Mouse (Mus musculus) stomach, embryonic 14.5 days (tissue): ENCODE data around the gene Decr2. TPM values are rescaled to one million over a fixed set of nuclear protein-coding genes. Genes with fewer than 3 reads are reported as not detected.
"Not testable (repeated sequence)": the region's sequence is repeated elsewhere in the genome, so short reads cannot be mapped to it uniquely, and the experiment has no call there.

Experiments
- ATAC-seq: fragments of 200-750 bp; cut with Nextera tagmentation; 2 replicates; pipeline ENCODE4 v1.8.0; 2017; ENCODE audit warnings: low read depth, moderate TSS enrichment; ENCODE audit not compliant: insufficient number of reproducible peaks, insufficient read depth, low FRiP score
- H3K27ac ChIP-seq: fragments of 300-500 bp; sonication (generic); 2 replicates; pipeline ENCODE4 v1.5.1; 2014; ENCODE audit warnings: mild to moderate bottlenecking, low read length, moderate library complexity, mixed read lengths
- H3K27me3 ChIP-seq: fragments of 300-500 bp; sonication (generic); 2 replicates; pipeline ENCODE4 v1.6.1; 2014; ENCODE audit warnings: low read length, control low read depth, mixed read lengths; ENCODE audit not compliant: control insufficient read depth, insufficient read depth
- H3K36me3 ChIP-seq: fragments of 300-500 bp; sonication (generic); 2 replicates; pipeline ENCODE4 v1.6.1; 2014; ENCODE audit warnings: mild to moderate bottlenecking, control low read depth, low read length, moderate library complexity, mixed read lengths; ENCODE audit not compliant: control insufficient read depth, insufficient read depth
- H3K4me1 ChIP-seq: fragments of 300-500 bp; sonication (generic); 2 replicates; pipeline ENCODE4 v1.6.1; 2014; ENCODE audit warnings: low read length, control low read depth, mixed read lengths; ENCODE audit not compliant: control insufficient read depth, insufficient read depth
- H3K4me2 ChIP-seq: fragments of 300-500 bp; sonication (generic); replicated peaks from 2 replicates; pipeline ENCODE4 v1.6.1; 2014; ENCODE audit warnings: low read depth, low read length, control low read depth
- H3K4me3 ChIP-seq: fragments of 300-500 bp; sonication (generic); 2 replicates; pipeline ENCODE4 v1.5.1; 2014; ENCODE audit warnings: low read depth, low read length, control low read depth
- H3K9ac ChIP-seq: fragments of 300-500 bp; sonication (generic); replicated peaks from 2 replicates; pipeline ENCODE4 v1.6.1; 2014; ENCODE audit warnings: low read depth, mild to moderate bottlenecking, control low read depth, low read length, moderate library complexity, mixed read lengths
- H3K9me3 ChIP-seq: fragments of 300-500 bp; sonication (generic); 2 replicates; pipeline ENCODE4 v1.6.1; 2016; ENCODE audit warnings: low read depth, low read length, control low read depth; ENCODE audit not compliant: control insufficient read depth
- WGBS: fragments of 180-500 bp; shearing (Covaris S2); extraction: QIAGEN DNeasy Blood & Tissue Kit; methylation state at CpG from one replicate; pipeline ENCODE4 v1.1.7; 2014; 5-methylcytosine and 5-hydroxymethylcytosine counted together
- polyA plus RNA-seq: library from polyadenylated mRNA; unstranded; fragments of >200 nt; fragmentation: Nextera tagmentation; extraction: Ambion mirVana; gene quantifications from 2 replicates; pipeline ENCODE4 v1.2.1, GENCODE M21; 2014

Decr2 gene
- polyA plus RNA-seq, 1 experiment from 2014 or later: 40.4 TPM

DNA sequence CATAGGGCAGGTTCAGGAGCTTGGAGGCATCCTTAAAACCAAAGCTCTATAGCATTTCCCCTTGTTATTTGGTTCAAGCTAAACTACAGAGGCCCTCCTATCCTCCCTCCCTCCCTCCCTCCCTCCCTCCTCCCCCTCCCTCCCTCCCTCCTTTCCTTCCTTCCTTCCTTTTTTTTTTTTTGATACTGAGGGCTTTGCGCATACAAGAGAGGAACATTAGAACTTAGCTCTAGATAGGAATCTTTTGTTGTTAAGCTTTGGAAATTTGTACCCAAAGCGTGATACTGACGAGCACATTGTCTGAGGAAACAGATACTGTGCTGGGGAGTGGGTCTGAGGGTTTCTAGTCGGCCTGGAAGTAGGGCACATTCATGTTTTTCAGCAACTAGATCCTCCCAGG is 15.5 kb upstream of the Decr2 start:
- no peaks in the 10 kb centered on the region for H3K36me3 ChIP-seq
- ATAC-seq: no peak
- WGBS: 48% methylated on average over 3 of the region's 4 CpGs

DNA sequence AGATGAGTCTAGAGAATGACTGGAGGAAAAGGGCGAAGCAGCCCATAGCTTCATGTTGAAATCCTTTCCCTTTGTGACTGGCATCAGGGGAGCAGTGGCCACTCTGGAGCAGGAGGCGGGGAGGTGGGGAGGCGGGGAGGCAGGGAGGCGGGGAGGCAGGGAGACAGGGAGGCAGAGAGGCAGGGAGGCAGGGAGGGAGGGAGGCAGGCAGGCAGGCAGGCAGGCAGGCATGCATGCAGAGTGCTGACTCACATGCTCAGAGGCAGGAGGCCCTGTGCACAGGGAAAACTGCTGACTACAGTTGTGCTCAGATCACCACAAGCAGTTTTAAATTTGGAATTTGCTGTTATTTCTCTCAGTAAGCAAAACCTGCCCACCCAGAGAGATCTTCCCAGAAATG is 11.3 kb upstream of the Decr2 start:
- Histone ChIP-seq H3K4me2 (no peak overlapping the region), H3K27ac (no peak overlapping the region), H3K4me3 (no peak overlapping the region), H3K27me3 (no peaks in the 10 kb centered on the region), H3K36me3 (no peaks in the 10 kb centered on the region), H3K9me3 (no peaks in the 10 kb centered on the region), H3K4me1 (no peaks in the 10 kb centered on the region), H3K9ac (no peak overlapping the region)
- WGBS: 49% methylated on average over 4 of the region's 4 CpGs
- ATAC-seq: no peak

More for the DNA sequence above, 15.5 kb upstream of the Decr2 start:
- H3K4me1 ChIP-seq: no peaks in the 10 kb centered on the region
- H3K4me2 ChIP-seq: no peak overlapping the region
- H3K27ac ChIP-seq: no peak overlapping the region
- H3K27me3 ChIP-seq: no peaks in the 10 kb centered on the region
- H3K9me3 ChIP-seq: no peaks in the 10 kb centered on the region
- H3K9ac ChIP-seq: no peak overlapping the region
- no peak overlapping the region for H3K4me3 ChIP-seq

DNA sequence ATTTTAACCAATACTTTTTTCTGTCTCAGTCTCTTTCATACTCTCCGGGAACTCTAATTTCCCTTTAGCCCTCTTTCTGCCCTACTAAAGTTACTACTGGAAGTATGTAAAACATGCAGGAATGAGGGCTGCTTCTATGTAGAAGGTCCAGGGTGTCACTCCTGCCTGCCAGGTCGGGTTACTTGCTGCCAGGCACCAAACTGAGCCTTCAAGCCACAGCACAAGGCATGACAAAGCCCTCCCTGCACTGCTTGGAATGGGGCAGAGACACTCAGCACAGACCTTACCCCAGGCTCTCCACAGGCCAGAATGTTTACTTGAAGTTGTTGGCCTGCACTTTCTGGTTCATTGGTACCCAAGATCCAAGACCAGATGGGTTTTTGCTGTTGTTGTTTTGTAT is 10.0 kb upstream of the Decr2 start:
- WGBS: 42% methylated on average over 2 of the region's 2 CpGs
- Histone ChIP-seq H3K9ac (no peak overlapping the region), H3K36me3 (no peaks in the 10 kb centered on the region), H3K27ac (no peak overlapping the region), H3K27me3 (no peaks in the 10 kb centered on the region), H3K4me2 (no peak overlapping the region), H3K4me1 (no peaks in the 10 kb centered on the region), H3K4me3 (no peak overlapping the region), H3K9me3 (no peaks in the 10 kb centered on the region)
- ATAC-seq: no peak

DNA sequence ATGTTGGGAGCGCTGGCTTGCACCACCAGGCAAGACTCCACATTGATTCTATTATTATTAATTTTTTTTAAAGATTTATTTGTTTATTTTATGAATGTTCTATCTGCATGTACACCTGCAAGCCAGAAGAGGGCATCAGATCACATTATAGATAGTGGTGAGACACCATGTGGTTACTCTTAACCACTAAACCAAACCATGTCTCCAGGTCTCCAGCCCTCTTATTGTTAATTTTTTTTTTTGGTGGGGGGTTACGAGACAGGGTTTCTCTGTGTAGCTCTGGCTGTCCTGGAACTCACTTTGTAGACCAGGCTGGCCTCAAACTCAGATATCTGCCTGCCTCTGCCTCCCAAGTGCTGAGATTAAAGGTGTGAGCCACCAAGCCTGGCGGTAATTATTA is 9.2 kb upstream of the Decr2 start:
- not testable (repeated sequence) for H3K4me1 ChIP-seq, H3K9ac ChIP-seq, H3K4me3 ChIP-seq, H3K4me2 ChIP-seq, H3K36me3 ChIP-seq, H3K27me3 ChIP-seq, H3K27ac ChIP-seq, ATAC-seq, H3K9me3 ChIP-seq
- WGBS: 65% methylated on average over 3 of the region's 3 CpGs

DNA sequence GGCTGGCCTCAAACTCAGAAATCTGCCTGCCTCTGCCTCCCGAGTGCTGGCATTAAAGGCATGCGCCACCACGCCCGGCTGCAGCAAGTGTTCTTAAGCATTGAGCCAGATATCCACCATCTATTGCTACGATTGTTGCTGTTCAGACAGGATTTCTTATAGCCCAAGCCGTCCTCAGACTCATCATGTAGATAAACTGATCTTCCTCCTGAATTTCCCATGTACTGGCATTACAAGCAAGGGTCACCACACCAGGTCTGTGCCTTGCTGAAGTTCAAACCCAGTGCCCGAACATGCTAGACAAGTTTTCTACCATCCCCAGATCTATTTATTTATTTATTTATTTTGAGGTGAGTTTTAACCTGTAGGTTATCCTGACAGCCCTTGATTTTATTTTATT is 8.3 kb upstream of the Decr2 start:
- no peaks in the 10 kb centered on the region for H3K27me3 ChIP-seq
- H3K36me3 ChIP-seq: no peaks in the 10 kb centered on the region
- 89% methylated on average over 7 of the region's 7 CpGs for WGBS
- H3K4me3 ChIP-seq: no peak overlapping the region
- H3K4me2 ChIP-seq: no peak overlapping the region
- no peak overlapping the region for H3K27ac ChIP-seq
- 0 out of 2 replicates have a peak, but pooled peaks cover 8% of the 10 kb centered on the region for H3K4me1 ChIP-seq
- H3K9me3 ChIP-seq: no peaks in the 10 kb centered on the region
- no peak overlapping the region for H3K9ac ChIP-seq
- no peak for ATAC-seq

DNA sequence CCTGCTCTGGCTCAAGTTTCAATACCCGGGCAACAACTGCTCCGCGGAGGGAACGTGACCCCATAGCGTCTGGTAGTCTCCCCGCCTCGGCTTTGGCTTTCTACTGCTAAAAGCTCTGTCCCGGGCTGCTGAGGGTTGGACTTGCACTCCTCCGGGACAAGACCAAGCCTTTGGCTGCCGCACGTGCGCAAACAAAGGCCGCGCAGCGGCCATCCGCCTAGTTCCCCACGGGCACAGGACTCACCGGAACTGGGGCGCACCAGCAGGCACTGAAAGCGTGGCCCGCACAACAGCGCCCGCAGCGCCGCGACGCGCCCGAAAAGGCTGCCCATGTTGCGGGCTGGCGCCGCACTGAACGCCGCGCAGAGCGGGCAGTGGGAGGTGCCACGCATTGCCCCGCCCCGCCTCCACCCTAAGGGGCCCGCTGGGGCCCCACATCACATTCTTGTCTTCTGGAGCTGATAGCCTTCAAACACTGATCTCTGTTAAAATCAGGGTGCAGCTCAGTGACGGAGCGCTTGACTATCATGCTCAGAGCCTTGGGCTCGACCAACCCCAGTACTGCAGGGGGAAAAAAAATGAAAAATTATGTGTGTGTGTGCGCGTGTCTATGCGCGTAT is 5.1 kb upstream of the Decr2 start, which contains the start of gene Nme4:
TSS of gene Nme4 (minus strand) at position 482 of the 620 bp plus-strand sequence.
- 0 out of 2 replicates have a peak, but pooled peaks cover 8% of the 10 kb centered on the region for H3K4me1 ChIP-seq
- WGBS: 2% methylated on average over 47 of the region's 47 CpGs
- peak within 1 kb of the TSS; percentile 80 for H3K9ac ChIP-seq
- H3K27me3 ChIP-seq: no peaks in the 10 kb centered on the region
- H3K4me3 ChIP-seq: peak within 1 kb of the TSS; percentile 63
- peak within 1 kb of the TSS; percentile 69 for H3K27ac ChIP-seq
- no peaks in the 10 kb centered on the region for H3K36me3 ChIP-seq
- no peaks in the 10 kb centered on the region for H3K9me3 ChIP-seq
- peak; percentile 66; the same call in 1 of the 2 replicates for ATAC-seq
- H3K4me2 ChIP-seq: peak within 1 kb of the TSS; percentile 73

DNA sequence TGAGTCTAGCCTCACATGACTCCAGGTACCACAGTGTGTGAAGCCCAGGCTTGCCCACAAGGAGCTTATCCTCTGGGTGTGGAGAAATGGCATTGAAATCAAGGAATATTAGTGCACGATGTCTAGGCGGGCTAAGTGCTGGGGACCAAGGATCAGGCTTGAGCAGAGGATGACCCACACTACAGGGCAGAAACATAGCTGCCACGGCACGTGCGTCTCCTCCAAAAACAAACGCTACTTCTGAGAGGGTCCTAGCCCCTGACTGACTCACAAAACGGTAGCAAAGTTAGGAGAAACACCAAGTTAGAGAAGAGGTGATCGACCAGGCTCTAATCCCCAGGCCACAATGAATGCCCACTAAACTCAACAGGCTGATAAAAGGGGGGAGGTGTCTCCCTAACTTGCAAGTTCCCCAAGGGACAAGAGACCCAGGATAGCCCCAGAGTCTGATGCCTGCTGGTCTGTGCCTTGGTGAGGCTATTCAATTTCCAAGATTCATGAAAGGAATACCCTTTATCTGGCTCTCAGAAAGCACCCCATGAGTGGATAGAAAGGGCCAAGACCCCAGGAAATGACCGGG is 4.5 kb upstream of the Decr2 start:
- Histone ChIP-seq H3K9ac (peak overlapping the region; percentile 80), H3K36me3 (no peaks in the 10 kb centered on the region), H3K27me3 (no peaks in the 10 kb centered on the region), H3K9me3 (no peaks in the 10 kb centered on the region), H3K4me2 (peak overlapping the region; percentile 73), H3K27ac (peak overlapping the region; percentile 69), H3K4me1 (0 out of 2 replicates have a peak, but pooled peaks cover 8% of the 10 kb centered on the region), H3K4me3 (peak overlapping the region; percentile 63)
- no peak for ATAC-seq
- WGBS: 23% methylated on average over 9 of the region's 9 CpGs

DNA sequence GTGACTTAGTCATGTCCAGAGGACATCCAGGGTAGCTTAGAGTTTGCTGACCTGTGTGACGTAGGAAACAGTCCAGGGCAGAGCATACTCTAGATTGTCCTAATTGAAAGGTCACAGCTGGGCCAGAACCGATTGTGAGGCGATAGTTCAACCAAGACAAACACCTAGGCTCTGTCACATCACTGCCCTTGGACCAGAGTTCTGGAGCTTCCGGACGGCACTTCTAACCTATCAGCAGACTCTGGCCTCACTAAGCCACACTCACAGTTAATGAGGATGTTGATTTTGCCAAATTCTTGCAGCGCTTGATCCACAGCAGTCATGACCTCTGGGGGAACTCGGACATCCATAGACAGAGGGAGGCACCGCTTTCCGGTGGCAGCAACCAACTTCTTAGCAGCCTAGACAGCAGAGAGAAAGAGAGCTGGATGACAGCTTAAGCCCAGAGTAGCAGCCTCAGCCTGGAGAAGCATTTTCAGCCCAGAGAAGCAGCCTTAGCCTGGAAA is 3.0 kb downstream of the Decr2 start:
- H3K4me3 ChIP-seq: no peak overlapping the region
- H3K27ac ChIP-seq: no peak overlapping the region
- 88% methylated on average over 9 of the region's 9 CpGs for whole genome bisulfite sequencing
- no peaks in the 10 kb centered on the region for H3K27me3 ChIP-seq
- H3K9me3 ChIP-seq: no peaks in the 10 kb centered on the region
- no peak overlapping the region for H3K4me2 ChIP-seq
- peaks cover 3% of the 10 kb centered on the region; the same call in 1 of the 2 replicates for H3K4me1 ChIP-seq
- no peak for ATAC-seq
- no peak overlapping the region for H3K9ac ChIP-seq
- peaks cover 4% of the 10 kb centered on the region; the same call in 1 of the 2 replicates for H3K36me3 ChIP-seq
